Mouse (Mus musculus): ENCODE measurements at regions not wholly inside any gene's neighbourhood (a gene's known extent, or its start where the extent isn't known, plus 50 kb on each side); places are given as distances from the start of the nearest gene placed in this dataset.

GRCm38 (mm10) chr11:104038271-104038800 lies 71.8 kb downstream of the Arf2 start:
- DNase-seq (ENCODE audit: low spot score in 2 of 2): no peak

GRCm38 (mm10) chr11:104045216-104045615 lies 78.7 kb downstream of the Arf2 start:
- DNase-seq (ENCODE audit: low spot score in 2 of 2): no peak

- DNase-seq (ENCODE audit: low spot score in 2 of 2): no peak
These were observed 80.7 kb upstream of the Crhr1 start for GRCm38 (mm10) chr11:104051986-104052385.

- DNase-seq (ENCODE audit: low spot score in 2 of 2): peak in 1 of 2 experiments; percentile 50
These were observed 79.4 kb upstream of the Crhr1 start for GRCm38 (mm10) chr11:104053242-104053641.

GRCm38 (mm10) chr11:104055941-104056340 lies 76.7 kb upstream of the Crhr1 start:
- DNase-seq (ENCODE audit: low spot score in 2 of 2): no peak

- DNase-seq (ENCODE audit: low spot score in 2 of 2): no peak
These were observed 75.6 kb upstream of the Crhr1 start for GRCm38 (mm10) chr11:104057046-104057445.

GRCm38 (mm10) chr11:104058600-104058999 lies 74.1 kb upstream of the Crhr1 start:
- DNase-seq (ENCODE audit: low spot score in 2 of 2): no peak

GRCm38 (mm10) chr11:104059085-104059484 lies 73.6 kb upstream of the Crhr1 start:
- no peak for DNase-seq (ENCODE audit: low spot score in 2 of 2)

GRCm38 (mm10) chr11:104061361-104061760 lies 71.3 kb upstream of the Crhr1 start:
- DNase-seq (ENCODE audit: low spot score in 2 of 2): peak in 1 of 2 experiments; percentile 27

GRCm38 (mm10) chr11:104065181-104065580 lies 67.5 kb upstream of the Crhr1 start:
- DNase-seq (ENCODE audit: low spot score in 2 of 2): no peak

GRCm38 (mm10) chr11:104072591-104073183 lies 60.0 kb upstream of the Crhr1 start:
- DNase-seq (ENCODE audit: low spot score in 2 of 2): no peak

GRCm38 (mm10) chr11:104074763-104075162 lies 57.9 kb upstream of the Crhr1 start:
- no peak for DNase-seq (ENCODE audit: low spot score in 2 of 2)

- DNase-seq (ENCODE audit: low spot score in 2 of 2): no peak
These were observed 57.3 kb upstream of the Crhr1 start for GRCm38 (mm10) chr11:104075394-104075793.

GRCm38 (mm10) chr11:104082083-104082482 lies 50.6 kb upstream of the Crhr1 start:
- no peak for DNase-seq (ENCODE audit: low spot score in 2 of 2)

Data from spleen, postnatal 10 days (tissue).